Comparison of ENCODE assay signal across 14 mouse cellular contexts in genomic region chr5:64435491-64435890, GRCm38 (mm10).
DNase-seq lines count a peak whose midpoint lies in the region; ATAC-seq lines count a peak whose summit lies in the region.
"Had no signal": no experiment of that assay in that cellular context is flagged by ENCODE, and none has a peak within 500 bp of the region (broad histone marks: within the 10 kb centered on the region; RNA-seq: fewer than 3 reads in every experiment).

No protein-coding gene starts in this region.

- peaks cover 11% of the 10 kb centered on the region for H3K4me1 ChIP-seq in kidney, embryonic 16.5 days (ENCODE audit: insufficient read depth, low read length)
- peaks cover 19% of the 10 kb centered on the region for H3K4me1 ChIP-seq in liver, embryonic 11.5 days (replicated peaks; ENCODE audit: control insufficient read depth, insufficient read depth, low read length)
- H3K4me1 ChIP-seq: midbrain, embryonic 12.5 days had no signal

- no peak overlapping the region for H3K4me3 ChIP-seq in kidney, embryonic 16.5 days (ENCODE audit: low read length)
- no peak overlapping the region for H3K4me3 ChIP-seq in liver, embryonic 11.5 days (ENCODE audit: low read depth, low read length)
- H3K4me3 ChIP-seq: limb, embryonic 12.5 days; midbrain, embryonic 12.5 days had no signal

- H3K36me3 ChIP-seq in kidney, embryonic 16.5 days (ENCODE audit: insufficient read depth, low read length), result no peaks in the 10 kb centered on the region
- no peaks in the 10 kb centered on the region for H3K36me3 ChIP-seq in liver, embryonic 11.5 days (ENCODE audit: control insufficient read depth, insufficient read depth, low read length)
- H3K36me3 ChIP-seq: limb, embryonic 12.5 days; midbrain, embryonic 12.5 days had no signal

- H3K9ac ChIP-seq in kidney, embryonic 16.5 days (replicated peaks; ENCODE audit: low read length), result no peak overlapping the region
- H3K9ac ChIP-seq in liver, embryonic 11.5 days (ENCODE audit: low read depth, low read length), result no peak overlapping the region
- H3K9ac ChIP-seq: hindbrain, embryonic 14.5 days; limb, embryonic 12.5 days; midbrain, embryonic 12.5 days had no signal

- no peaks in the 10 kb centered on the region for H3K9me3 ChIP-seq in kidney, embryonic 16.5 days (ENCODE audit: low read length)
- no peaks in the 10 kb centered on the region for H3K9me3 ChIP-seq in liver, embryonic 11.5 days (ENCODE audit: control insufficient read depth, low read length)
- H3K9me3 ChIP-seq: limb, embryonic 12.5 days; midbrain, embryonic 12.5 days had no signal

- 51% methylated on average over 3 of the region's 3 CpGs for WGBS in kidney, embryonic 16.5 days
- 30% methylated on average over 3 of the region's 3 CpGs for WGBS in liver, embryonic 11.5 days

- no peak for DNase-seq in kidney, postnatal 10 days
- DNase-seq in c-Kit-positive CD71-positive TER-119-negative erythroid progenitor cells, embryonic 14.5 days (ENCODE audit: low read depth), result peak; percentile 76
- DNase-seq in liver, embryonic 11.5 days (ENCODE audit: low spot score), result peak; percentile 49
- DNase-seq in spleen, postnatal 4 days (ENCODE audit: low spot score in 2 of 2), result peak; percentile 82 to 83
- DNase-seq in left cerebral cortex, postnatal 25 days (ENCODE audit: low spot score in 2 of 2), result no peak
- no peak for DNase-seq in testis, postnatal 10 days (ENCODE audit: low spot score)
- DNase-seq in left cerebral cortex, postnatal 10 days (ENCODE audit: extremely low spot score in 1 of 2, low spot score in 2 of 2), result no peak
- DNase-seq: B cell, adult 2 months; heart, adult 18-20 months; kidney, postnatal 4 days had no signal

- intact Hi-C loops in left cerebral cortex, postnatal 25 days (cut with DNase I), result no loop called here
- intact Hi-C loops in left cerebral cortex, postnatal 10 days (cut with DNase I), result no loop called here

- H3K4me2 ChIP-seq in kidney, embryonic 16.5 days (replicated peaks; ENCODE audit: low read depth, low read length), result no peak overlapping the region
- H3K4me2 ChIP-seq in liver, embryonic 11.5 days, result peak overlapping the region; percentile 21; the same call in 1 of the 2 replicates
- H3K4me2 ChIP-seq: hindbrain, embryonic 14.5 days; limb, embryonic 12.5 days; midbrain, embryonic 12.5 days had no signal

- H3K27ac ChIP-seq in kidney, embryonic 16.5 days (ENCODE audit: low read length), result no peak overlapping the region
- H3K27ac ChIP-seq in liver, embryonic 11.5 days (ENCODE audit: low read depth, low read length), result peak overlapping the region; percentile 53; the same call in 1 of the 2 replicates
- H3K27ac ChIP-seq: hindbrain, embryonic 14.5 days; limb, embryonic 12.5 days; midbrain, embryonic 12.5 days had no signal

- ATAC-seq in kidney, embryonic 16.5 days (ENCODE audit: low FRiP score, low TSS enrichment), result 0 out of 2 replicates have a peak, but pooled peaks have one; percentile 16
- ATAC-seq in liver, embryonic 11.5 days (replicated peaks; ENCODE audit: low FRiP score), result peak; percentile 99

- H3K27me3 ChIP-seq in kidney, embryonic 16.5 days (ENCODE audit: insufficient read depth, low read length), result no peaks in the 10 kb centered on the region
- no peaks in the 10 kb centered on the region for H3K27me3 ChIP-seq in liver, embryonic 11.5 days (replicated peaks; ENCODE audit: control insufficient read depth, insufficient read depth, low read length)
- H3K27me3 ChIP-seq: limb, embryonic 12.5 days; midbrain, embryonic 12.5 days had no signal

Comparison
In these comparisons a context has a peak if more than half of its experiments do, and no peak if none do; other contexts are left out.
1. DNase-seq: peak in c-Kit-positive CD71-positive TER-119-negative erythroid progenitor cells, embryonic 14.5 days (single experiment), liver, embryonic 11.5 days (single experiment) and spleen, postnatal 4 days (2 of 2); none in kidney, postnatal 10 days (single experiment), left cerebral cortex, postnatal 25 days (0 of 2), testis, postnatal 10 days (single experiment) and left cerebral cortex, postnatal 10 days (0 of 2).